Mouse (Mus musculus): Measurements from ENCODE around the gene Atp6ap2.
"Not testable (repeated sequence)": the region's sequence is repeated elsewhere in the genome, so short reads cannot be mapped to it uniquely, and the experiment has no call there.

The Atp6ap2 gene

DNA sequence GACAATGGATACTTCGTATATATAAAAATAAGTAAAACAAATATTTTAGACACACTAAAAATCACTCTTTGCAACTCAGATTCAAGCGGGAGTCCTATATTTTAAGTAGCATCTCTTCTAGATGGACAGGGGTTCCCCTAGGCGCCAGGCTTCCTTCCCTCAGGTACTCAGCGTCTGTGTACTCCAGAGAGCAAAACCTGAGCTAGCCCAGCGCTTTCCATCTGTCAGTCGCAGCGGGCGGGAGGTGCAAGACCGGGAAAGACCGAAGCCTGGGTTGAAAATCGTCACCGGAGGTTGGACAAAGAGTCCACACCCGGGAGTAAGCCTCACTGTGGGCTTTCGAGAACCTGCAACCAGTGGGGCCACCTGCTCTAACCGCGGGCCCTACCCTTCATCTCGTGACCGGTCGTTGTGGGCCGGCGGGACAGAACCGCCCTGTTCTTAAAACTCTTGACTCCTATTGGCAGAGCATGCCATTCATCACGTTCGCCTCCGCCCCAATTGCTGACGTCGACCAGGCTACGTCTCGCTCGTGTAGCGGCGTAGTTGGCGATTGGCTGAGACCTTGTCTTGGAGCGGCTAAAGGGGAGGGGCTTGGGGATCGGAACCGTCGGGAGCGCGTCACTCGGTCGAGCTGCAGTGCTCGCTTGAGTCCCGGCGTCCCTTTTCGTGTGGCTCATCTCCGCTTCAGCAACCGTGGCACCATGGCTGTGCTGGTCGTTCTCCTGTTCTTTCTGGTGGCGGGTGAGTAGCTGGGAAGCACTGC is at the start of gene Atp6ap2:
TSS of gene Atp6ap2 (plus strand) at position 610 of the 766 bp plus-strand sequence.
- peak; percentile 95 for DNase-seq (ENCODE audit: low read depth, low spot score)

- no peak for DNase-seq (ENCODE audit: low read depth, low spot score)
Measured at GRCm38 (mm10) chrX:12544417-12544816, 43.2 kb upstream of the Atp6ap2 start.

GRCm38 (mm10) chrX:12557086-12557485 is 30.5 kb upstream of the Atp6ap2 start:
- DNase-seq (ENCODE audit: low read depth, low spot score) = no peak

GRCm38 (mm10) chrX:12571407-12571806 is 16.2 kb upstream of the Atp6ap2 start:
- DNase-seq (ENCODE audit: low read depth, low spot score) = no peak

GRCm38 (mm10) chrX:12577936-12578335 is 9.7 kb upstream of the Atp6ap2 start:
- DNase-seq (ENCODE audit: low read depth, low spot score) = no peak

- no peak for DNase-seq (ENCODE audit: low read depth, low spot score)
Measured at GRCm38 (mm10) chrX:12578339-12578868, 9.2 kb upstream of the Atp6ap2 start.

GRCm38 (mm10) chrX:12583261-12583660 is 4.3 kb upstream of the Atp6ap2 start:
- no peak for DNase-seq (ENCODE audit: low read depth, low spot score)

- no peak for DNase-seq (ENCODE audit: low read depth, low spot score)
Measured at GRCm38 (mm10) chrX:12587958-12588355, 356 bp downstream of the Atp6ap2 start.

GRCm38 (mm10) chrX:12591401-12591943 is 3.9 kb downstream of the Atp6ap2 start:
- peak; percentile 48 for DNase-seq (ENCODE audit: low read depth, low spot score)

GRCm38 (mm10) chrX:12592011-12592410 is 4.4 kb downstream of the Atp6ap2 start:
- no peak for DNase-seq (ENCODE audit: low read depth, low spot score)

- no peak for DNase-seq (ENCODE audit: low read depth, low spot score)
Measured at GRCm38 (mm10) chrX:12593824-12594223, 6.2 kb downstream of the Atp6ap2 start.

DNA sequence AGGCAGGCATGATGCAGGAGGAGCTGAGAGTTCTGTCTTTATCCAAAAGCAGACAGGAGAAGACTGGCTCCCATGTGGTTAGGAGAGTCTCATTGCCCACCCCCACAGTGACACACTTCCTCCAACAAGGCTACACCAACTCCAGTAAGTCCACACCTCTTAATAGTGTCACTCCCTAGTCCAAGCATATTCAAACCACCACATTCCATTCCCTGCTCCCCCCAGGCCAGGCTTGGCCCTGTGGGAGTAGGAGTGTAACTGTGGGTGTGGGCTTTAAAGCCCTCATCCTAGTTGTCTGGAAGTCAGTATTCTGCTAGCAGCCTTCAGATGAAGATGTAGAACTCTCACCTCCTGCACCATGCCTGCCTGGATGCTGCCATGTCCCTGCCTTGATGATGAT is 22.9 kb downstream of the Atp6ap2 start:
- not testable (repeated sequence) for DNase-seq (ENCODE audit: low read depth, low spot score)

DNA sequence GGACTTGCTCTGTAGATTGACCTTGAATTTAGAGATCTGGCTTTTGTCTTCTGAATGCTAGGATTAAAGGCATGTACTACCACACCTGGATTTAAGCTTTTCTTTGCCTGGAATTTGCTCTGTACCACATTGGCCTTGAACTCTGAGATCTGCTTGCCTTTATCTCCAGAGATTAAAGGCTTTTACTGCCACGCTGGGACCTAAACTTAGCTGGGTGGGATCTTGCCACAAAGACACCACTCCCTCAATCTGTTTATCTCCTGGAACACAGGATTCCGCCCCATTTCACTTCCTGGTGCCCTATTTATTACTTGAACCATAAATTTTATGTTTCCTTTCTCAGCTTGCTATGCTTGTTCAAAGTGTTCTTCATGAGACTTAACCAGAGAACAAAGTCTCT is 23.6 kb downstream of the Atp6ap2 start:
- no peak for DNase-seq (ENCODE audit: low read depth, low spot score)

DNA sequence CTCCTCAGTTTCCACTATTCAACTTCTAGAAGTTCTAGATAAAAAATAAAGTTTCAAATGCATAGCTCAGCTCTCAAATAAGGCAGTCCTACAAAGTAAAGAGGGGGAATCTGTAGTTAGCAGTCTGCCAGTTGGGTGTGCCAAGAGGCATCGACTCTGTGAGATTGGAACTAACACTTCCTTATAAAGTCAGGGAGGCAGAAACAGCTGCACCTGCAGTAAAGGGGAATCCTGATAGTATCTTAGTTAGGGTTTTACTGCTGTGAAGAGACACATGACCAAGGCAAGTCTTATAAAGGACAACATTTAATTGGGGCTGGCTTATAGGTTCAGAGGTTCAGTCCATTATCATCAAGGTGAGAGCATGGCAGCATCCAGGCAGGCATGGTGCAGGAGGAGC is 24.8 kb downstream of the Atp6ap2 start:
- DNase-seq (ENCODE audit: low read depth, low spot score) = not testable (repeated sequence)

- no peak for DNase-seq (ENCODE audit: low read depth, low spot score)
Measured at GRCm38 (mm10) chrX:12625131-12625530, 37.5 kb downstream of the Atp6ap2 start.

GRCm38 (mm10) chrX:12644976-12645375 is 57.4 kb downstream of the Atp6ap2 start:
- DNase-seq (ENCODE audit: low read depth, low spot score) = peak; percentile 13

GRCm38 (mm10) chrX:12645531-12646304 is 58.1 kb downstream of the Atp6ap2 start:
- DNase-seq (ENCODE audit: low read depth, low spot score) = peak; percentile 22

DNA sequence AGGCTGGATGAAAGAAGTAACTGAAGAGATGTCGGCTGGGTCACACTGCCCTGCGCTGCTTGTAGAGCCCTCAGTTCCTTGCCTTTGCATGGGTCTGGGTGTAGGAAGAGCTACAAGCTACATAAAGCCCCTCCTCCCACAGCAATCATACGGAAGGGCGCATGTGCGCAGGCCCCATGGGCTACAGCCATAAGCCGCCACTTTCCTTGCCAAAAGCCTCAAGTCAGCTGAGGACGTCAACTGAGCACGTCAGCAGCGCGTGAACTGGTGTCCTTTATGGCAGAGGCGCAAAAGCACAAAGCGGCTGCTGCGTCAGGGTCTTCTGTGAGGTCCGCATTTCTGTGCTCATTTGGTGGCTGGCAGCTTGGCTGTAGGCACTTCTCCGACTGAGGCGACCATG is 64.3 kb downstream of the Atp6ap2 start:
- DNase-seq (ENCODE audit: low read depth, low spot score) = no peak

- DNase-seq (ENCODE audit: low read depth, low spot score) = peak; percentile 32
Measured at GRCm38 (mm10) chrX:12653879-12654278, 66.3 kb downstream of the Atp6ap2 start.

Measured in telencephalon, adult 2 months (tissue).